Mouse (Mus musculus) ES-E14 (cell line): Measurements from ENCODE around the gene Prdm4.

Experiments used
- CHD2 ChIP-seq: IDR thresholded peaks from 2 replicates; pipeline ENCODE4 v1.6.1; 2014; ENCODE audit warnings: mild to moderate bottlenecking, low read depth, low read length, inconsistent platforms
- HCFC1 ChIP-seq: IDR thresholded peaks from 2 replicates; pipeline ENCODE4 v1.6.1; 2012; ENCODE audit warnings: low read length, inconsistent platforms, borderline replicate concordance; ENCODE audit not compliant: insufficient read depth
- MAFK ChIP-seq: IDR thresholded peaks from 2 replicates; pipeline ENCODE4 v1.6.1; 2014; ENCODE audit warnings: mild to moderate bottlenecking, low read depth, low read length, inconsistent platforms; ENCODE audit not compliant: insufficient read depth
- ZC3H11A ChIP-seq: IDR thresholded peaks from 2 replicates; pipeline ENCODE4 v1.6.1; 2012; ENCODE audit warnings: low read depth, mild to moderate bottlenecking, inconsistent platforms, low read length, borderline replicate concordance
- ZNF384 ChIP-seq: IDR thresholded peaks from 2 replicates; pipeline ENCODE4 v1.6.1; 2012; ENCODE audit warnings: low read depth, low read length, inconsistent platforms

- no peak for TF ChIP-seq ZC3H11A
- no peak for TF ChIP-seq ZNF384
- no peak for TF ChIP-seq MAFK
- no peak for TF ChIP-seq HCFC1
- no peak for TF ChIP-seq CHD2
Measured at GRCm38 (mm10) chr10:85962897-85963296, 46.0 kb upstream of the Prdm4 start.
